Mouse (Mus musculus) liver, adult 2 months (tissue): ENCODE data around the gene Crebrf.

Experiments
- CTCF ChIP-seq: fragments of 200-500 bp; IDR thresholded peaks from 2 replicates; pipeline ENCODE4 v1.5.1; 2011; ENCODE audit warnings: low read depth, low read length, control low read depth
- POLR2A ChIP-seq: fragments of 200-500 bp; IDR thresholded peaks from 2 replicates; pipeline ENCODE4 v1.6.1; 2011; ENCODE audit warnings: low read length, control low read depth; ENCODE audit not compliant: insufficient read depth; ENCODE audit errors: extremely low read depth

GRCm38 (mm10) chr17:26710049-26710448 is 5.4 kb upstream of the Crebrf start:
- no peak for TF ChIP-seq CTCF
- TF ChIP-seq POLR2A: no peak
